Mouse (Mus musculus) erythroblast, embryonic 14.5 days (primary cell): ENCODE data around the gene Gmppb.

ENCODE experiments used
- GATA1 ChIP-seq: IDR thresholded peaks from 2 replicates; pipeline ENCODE4 v1.6.1; 2012; ENCODE audit warnings: low read length, inconsistent platforms, mixed read lengths
- TAL1 ChIP-seq: IDR thresholded peaks from 3 replicates; pipeline ENCODE4 v1.6.1; 2012; ENCODE audit warnings: low read length, inconsistent platforms, mixed read lengths

DNA sequence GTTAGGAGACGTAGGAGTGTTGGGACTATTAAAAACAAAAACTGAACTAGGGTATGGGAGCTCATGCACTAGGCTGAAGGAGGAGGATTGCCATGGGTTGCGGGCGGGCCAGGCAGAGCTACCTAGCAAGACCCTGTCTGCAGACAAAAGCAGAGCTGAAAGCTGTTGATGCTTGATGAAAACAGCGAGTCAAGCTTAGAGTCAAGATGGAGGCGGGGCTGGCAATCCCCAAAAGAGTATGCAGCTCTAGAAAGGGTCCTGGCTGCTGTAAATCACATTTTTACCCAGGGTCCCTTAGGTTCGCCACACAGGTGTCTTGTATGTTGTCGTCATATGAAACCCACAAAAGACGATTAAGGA is 45.5 kb upstream of the Gmppb start:
- no peak for TF ChIP-seq GATA1
- TF ChIP-seq TAL1 = no peak
